Mouse (Mus musculus) heart, embryonic 11.5 days (tissue): ENCODE results near the gene Aurka. TPM values are rescaled to one million over a fixed set of nuclear protein-coding genes. Genes with fewer than 3 reads are reported as not detected.

Experiments used
- ATAC-seq: fragments of 200-750 bp; cut with Nextera tagmentation; replicated peaks from 2 replicates; pipeline ENCODE4 v1.8.0; 2017; ENCODE audit warnings: moderate library complexity; ENCODE audit not compliant: insufficient number of reproducible peaks, low FRiP score, low TSS enrichment
- H3K27ac ChIP-seq: fragments of 300-500 bp; sonication (generic); 2 replicates; pipeline ENCODE4 v1.5.1; 2014; ENCODE audit warnings: mild to moderate bottlenecking, low read depth, low read length
- H3K27me3 ChIP-seq: fragments of 300-500 bp; sonication (generic); 2 replicates; pipeline ENCODE4 v1.6.1; 2014; ENCODE audit warnings: mild to moderate bottlenecking, low read length, mixed read lengths; ENCODE audit not compliant: control insufficient read depth, insufficient read depth
- H3K36me3 ChIP-seq: fragments of 300-500 bp; sonication (generic); 2 replicates; pipeline ENCODE4 v1.6.1; 2014; ENCODE audit warnings: mild to moderate bottlenecking, low read length, moderate library complexity, mixed read lengths; ENCODE audit not compliant: control insufficient read depth, insufficient read depth
- H3K4me1 ChIP-seq: fragments of 300-500 bp; sonication (generic); 2 replicates; pipeline ENCODE4 v1.6.1; 2014; ENCODE audit warnings: low read length; ENCODE audit not compliant: control insufficient read depth, insufficient read depth
- H3K4me2 ChIP-seq: fragments of 300-500 bp; sonication (generic); 2 replicates; pipeline ENCODE4 v1.6.1; 2014; ENCODE audit warnings: mild to moderate bottlenecking, moderate library complexity
- H3K4me3 ChIP-seq: fragments of 300-500 bp; sonication (generic); 2 replicates; pipeline ENCODE4 v1.5.1; 2014; ENCODE audit warnings: low read depth, low read length
- H3K9ac ChIP-seq: fragments of 300-500 bp; sonication (generic); 2 replicates; pipeline ENCODE4 v1.6.1; 2014; ENCODE audit warnings: mild to moderate bottlenecking, low read depth, low read length, moderate library complexity
- H3K9me3 ChIP-seq: fragments of 300-500 bp; sonication (generic); replicated peaks from 2 replicates; pipeline ENCODE4 v1.6.1; 2016; ENCODE audit warnings: low read length; ENCODE audit not compliant: control insufficient read depth
- WGBS: fragments of 180-500 bp; shearing (Covaris S2); extraction: QIAGEN DNeasy Blood & Tissue Kit; methylation state at CpG from one replicate; pipeline ENCODE4 v1.1.7; 2014; ENCODE audit not compliant: insufficient replicate concordance; 5-methylcytosine and 5-hydroxymethylcytosine counted together
- polyA plus RNA-seq: library from polyadenylated mRNA; unstranded; fragments of >200 nt; fragmentation: Nextera tagmentation; extraction: Ambion mirVana; gene quantifications from 2 replicates; pipeline ENCODE4 v1.2.1, GENCODE M21; 2014

Aurka gene
- polyA plus RNA-seq, 1 experiment from 2014 or later: 112 TPM

- WGBS: 61% methylated on average over 5 of the region's 5 CpGs
Observed at GRCm38 (mm10) chr2:172376999-172377515, 6.7 kb upstream of the Aurka start.

GRCm38 (mm10) chr2:172376551-172376950 is 6.2 kb upstream of the Aurka start:
- Histone ChIP-seq H3K36me3 (peaks cover 60% of the 10 kb centered on the region), H3K4me3 (no peak overlapping the region), H3K27ac (no peak overlapping the region), H3K9ac (no peak overlapping the region), H3K4me1 (peaks cover 6% of the 10 kb centered on the region), H3K4me2 (no peak overlapping the region), H3K27me3 (no peaks in the 10 kb centered on the region), H3K9me3 (no peaks in the 10 kb centered on the region)
- 90% methylated on average over 4 of the region's 4 CpGs for WGBS
- ATAC-seq: no peak

More at GRCm38 (mm10) chr2:172376999-172377515, 6.7 kb upstream of the Aurka start:
- Histone ChIP-seq H3K4me2 (no peak overlapping the region), H3K4me3 (no peak overlapping the region), H3K4me1 (peaks cover under 1% of the 10 kb centered on the region; the same call in 1 of the 2 replicates), H3K27me3 (no peaks in the 10 kb centered on the region), H3K36me3 (peaks cover 61% of the 10 kb centered on the region), H3K9me3 (no peaks in the 10 kb centered on the region), H3K27ac (no peak overlapping the region), H3K9ac (no peak overlapping the region)
- ATAC-seq: no peak

GRCm38 (mm10) chr2:172371258-172371657 is 923 bp upstream of the Aurka start:
- ATAC-seq: no peak
- peaks cover 15% of the 10 kb centered on the region for H3K4me1 ChIP-seq
- peak overlapping the region; percentile 94 for H3K9ac ChIP-seq
- H3K9me3 ChIP-seq: no peaks in the 10 kb centered on the region
- peak overlapping the region; percentile 74 for H3K27ac ChIP-seq
- peak overlapping the region; percentile 85 for H3K4me3 ChIP-seq
- WGBS: 0% methylated on average over 11 of the region's 11 CpGs
- no peaks in the 10 kb centered on the region for H3K27me3 ChIP-seq
- peak overlapping the region; percentile 72 for H3K4me2 ChIP-seq
- H3K36me3 ChIP-seq: peaks cover 29% of the 10 kb centered on the region

GRCm38 (mm10) chr2:172363176-172363575 is 7.2 kb downstream of the Aurka start:
- WGBS: 84% methylated on average over 7 of the region's 7 CpGs
- Histone ChIP-seq H3K4me1 (no peaks in the 10 kb centered on the region), H3K27me3 (no peaks in the 10 kb centered on the region), H3K9ac (no peak overlapping the region), H3K36me3 (peaks cover 39% of the 10 kb centered on the region), H3K4me3 (no peak overlapping the region), H3K27ac (no peak overlapping the region), H3K4me2 (no peak overlapping the region), H3K9me3 (no peaks in the 10 kb centered on the region)
- no peak for ATAC-seq

GRCm38 (mm10) chr2:172355833-172356232 is 14.5 kb downstream of the Aurka start:
- H3K27me3 ChIP-seq: no peaks in the 10 kb centered on the region
- H3K27ac ChIP-seq: no peak overlapping the region
- no peak overlapping the region for H3K4me2 ChIP-seq
- no peaks in the 10 kb centered on the region for H3K9me3 ChIP-seq
- peaks cover 4% of the 10 kb centered on the region for H3K4me1 ChIP-seq
- WGBS: 88% methylated on average over 5 of the region's 5 CpGs
- ATAC-seq: no peak
- peaks cover 41% of the 10 kb centered on the region for H3K36me3 ChIP-seq
- no peak overlapping the region for H3K4me3 ChIP-seq
- no peak overlapping the region for H3K9ac ChIP-seq

GRCm38 (mm10) chr2:172354761-172355160 is 15.6 kb downstream of the Aurka start:
- whole genome bisulfite sequencing: 86% methylated on average over 9 of the region's 9 CpGs
- Histone ChIP-seq H3K9me3 (no peaks in the 10 kb centered on the region), H3K27me3 (no peaks in the 10 kb centered on the region), H3K36me3 (peaks cover 41% of the 10 kb centered on the region), H3K9ac (no peak overlapping the region), H3K27ac (no peak overlapping the region), H3K4me2 (no peak overlapping the region), H3K4me3 (no peak overlapping the region), H3K4me1 (peaks cover 9% of the 10 kb centered on the region)
- ATAC-seq: no peak

- H3K36me3 ChIP-seq: peaks cover 34% of the 10 kb centered on the region
- WGBS: 83% methylated on average over 9 of the region's 9 CpGs
- H3K9ac ChIP-seq: no peak overlapping the region
- H3K4me1 ChIP-seq: peaks cover 19% of the 10 kb centered on the region
- H3K27ac ChIP-seq: no peak overlapping the region
- H3K4me2 ChIP-seq: no peak overlapping the region
- ATAC-seq: no peak
- no peak overlapping the region for H3K4me3 ChIP-seq
- H3K27me3 ChIP-seq: no peaks in the 10 kb centered on the region
- no peaks in the 10 kb centered on the region for H3K9me3 ChIP-seq
Observed at GRCm38 (mm10) chr2:172353218-172353617, 17.1 kb downstream of the Aurka start.

- 58% methylated on average over 8 of the region's 8 CpGs for WGBS
- Histone ChIP-seq H3K36me3 (peaks cover 12% of the 10 kb centered on the region), H3K9me3 (no peaks in the 10 kb centered on the region), H3K4me1 (peaks cover 29% of the 10 kb centered on the region), H3K9ac (no peak overlapping the region), H3K27ac (no peak overlapping the region), H3K4me2 (peak overlapping the region; percentile 33), H3K27me3 (no peaks in the 10 kb centered on the region), H3K4me3 (0 out of 2 replicates have a peak overlapping the region, but pooled peaks have one; percentile 3)
- ATAC-seq: no peak
Observed at GRCm38 (mm10) chr2:172350773-172351172, 19.6 kb downstream of the Aurka start.

- peaks cover 30% of the 10 kb centered on the region for H3K4me1 ChIP-seq
- peak overlapping the region; percentile 44 for H3K4me2 ChIP-seq
- no peak overlapping the region for H3K27ac ChIP-seq
- H3K9me3 ChIP-seq: no peaks in the 10 kb centered on the region
- no peaks in the 10 kb centered on the region for H3K27me3 ChIP-seq
- no peak for ATAC-seq
- H3K4me3 ChIP-seq: no peak overlapping the region
- 68% methylated on average over 14 of the region's 14 CpGs for WGBS
- no peak overlapping the region for H3K9ac ChIP-seq
- H3K36me3 ChIP-seq: peaks cover 5% of the 10 kb centered on the region; the same call in 1 of the 2 replicates
Observed at GRCm38 (mm10) chr2:172349776-172350175, 20.6 kb downstream of the Aurka start.
